Mouse (Mus musculus) liver, postnatal 0 days (tissue): Measurements from ENCODE around the gene Arhgap15.

Source experiments
- CTCF ChIP-seq: sonication (generic); IDR thresholded peaks from 2 replicates; pipeline ENCODE4 v1.5.1; 2016; ENCODE audit warnings: antibody characterized with exemption, low read depth
- EP300 ChIP-seq: IDR thresholded peaks from 2 replicates; pipeline ENCODE4 v1.6.1; 2016; ENCODE audit warnings: antibody characterized with exemption, low read depth, mild to moderate bottlenecking

DNA sequence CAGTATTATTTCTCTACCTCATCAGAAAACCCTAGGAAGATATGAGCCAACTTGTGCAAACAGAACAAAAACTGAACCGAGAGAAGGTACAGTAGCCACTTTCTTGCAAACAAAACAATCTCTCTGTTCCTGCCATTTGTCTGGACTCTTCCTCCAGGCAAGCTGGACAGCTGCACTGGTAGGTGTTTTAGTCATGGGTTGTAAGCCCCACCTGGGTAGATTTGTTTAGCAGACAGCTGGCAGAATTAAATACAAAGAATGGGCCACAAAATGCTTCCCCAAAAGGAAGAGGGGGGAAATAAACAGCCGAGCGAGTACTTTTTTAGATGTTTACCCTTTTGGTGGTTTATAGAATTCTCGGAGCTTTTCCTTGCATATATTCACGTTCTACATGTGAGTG is 688.0 kb downstream of the Arhgap15 start:
- no peak for TF ChIP-seq CTCF
- TF ChIP-seq EP300: no peak
